Mouse (Mus musculus): ENCODE measurements at regions not wholly inside any gene's neighbourhood (a gene's known extent, or its start where the extent isn't known, plus 50 kb on each side); places are given as distances from the start of the nearest gene placed in this dataset.
A peak's percentile ranks its signal among the peaks of the same experiment; 100 is the strongest.

DNA sequence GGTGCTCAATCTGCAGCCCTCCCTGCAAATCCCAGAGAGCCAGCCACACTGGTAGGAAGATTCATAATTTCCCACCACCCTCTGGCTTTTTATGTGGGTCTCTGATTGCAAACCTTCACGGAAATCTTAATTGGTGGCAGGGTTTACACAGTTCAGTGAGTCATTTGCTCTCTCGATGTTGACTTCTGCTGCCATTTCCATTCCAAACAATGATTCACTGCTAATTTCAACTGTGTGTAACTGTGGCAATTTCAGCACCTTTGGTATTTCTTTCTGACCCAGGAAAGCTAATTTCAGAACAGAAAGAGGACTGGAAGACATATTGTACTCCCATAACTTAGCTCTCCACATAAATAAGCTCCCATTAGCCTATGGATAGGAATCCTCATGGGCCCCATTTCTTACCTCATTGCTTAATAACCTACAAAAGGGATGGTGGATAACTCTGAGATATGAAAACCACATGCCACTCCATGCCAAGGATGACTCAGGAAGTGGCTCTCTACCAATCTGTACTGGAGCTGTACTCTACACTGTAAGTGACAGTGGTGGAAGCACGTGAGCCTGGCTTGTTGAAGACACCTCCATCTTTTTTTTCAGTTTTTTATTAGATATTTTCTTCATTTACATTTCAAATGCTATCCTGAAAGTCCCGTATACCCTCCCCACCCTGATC is 536.0 kb downstream of the Tox3 start:
- no peak for DNase-seq (ENCODE audit: low spot score in 2 of 2)
- intact Hi-C loops (cut with DNase I), result no loop called here

DNA sequence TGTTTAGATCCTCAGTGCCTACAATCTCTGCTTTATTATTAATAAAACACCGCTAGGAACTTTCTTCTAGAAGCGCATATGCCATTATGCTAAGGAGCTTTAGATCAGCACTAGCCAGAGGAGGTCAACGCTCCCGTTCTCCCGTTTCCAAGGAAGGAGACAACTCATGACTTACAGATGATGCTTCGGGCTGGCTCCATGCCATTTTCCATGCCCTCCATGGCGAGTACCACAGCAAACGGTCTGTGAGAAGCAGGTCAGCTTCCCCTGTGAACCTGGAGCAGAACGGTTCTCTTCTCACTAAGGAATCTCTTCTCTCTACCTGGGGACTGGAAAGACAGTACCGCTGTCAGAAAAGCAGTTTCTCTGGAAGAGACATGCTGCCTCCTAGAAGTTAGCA is 559.8 kb downstream of the Tox3 start:
- intact Hi-C loops (cut with DNase I), result loop anchor here (5.0 kb wide), 2 partner anchors 216 to 751 kb away; no protein-coding TSS in a partner anchor
- no peak for DNase-seq (ENCODE audit: low spot score in 2 of 2)

DNA sequence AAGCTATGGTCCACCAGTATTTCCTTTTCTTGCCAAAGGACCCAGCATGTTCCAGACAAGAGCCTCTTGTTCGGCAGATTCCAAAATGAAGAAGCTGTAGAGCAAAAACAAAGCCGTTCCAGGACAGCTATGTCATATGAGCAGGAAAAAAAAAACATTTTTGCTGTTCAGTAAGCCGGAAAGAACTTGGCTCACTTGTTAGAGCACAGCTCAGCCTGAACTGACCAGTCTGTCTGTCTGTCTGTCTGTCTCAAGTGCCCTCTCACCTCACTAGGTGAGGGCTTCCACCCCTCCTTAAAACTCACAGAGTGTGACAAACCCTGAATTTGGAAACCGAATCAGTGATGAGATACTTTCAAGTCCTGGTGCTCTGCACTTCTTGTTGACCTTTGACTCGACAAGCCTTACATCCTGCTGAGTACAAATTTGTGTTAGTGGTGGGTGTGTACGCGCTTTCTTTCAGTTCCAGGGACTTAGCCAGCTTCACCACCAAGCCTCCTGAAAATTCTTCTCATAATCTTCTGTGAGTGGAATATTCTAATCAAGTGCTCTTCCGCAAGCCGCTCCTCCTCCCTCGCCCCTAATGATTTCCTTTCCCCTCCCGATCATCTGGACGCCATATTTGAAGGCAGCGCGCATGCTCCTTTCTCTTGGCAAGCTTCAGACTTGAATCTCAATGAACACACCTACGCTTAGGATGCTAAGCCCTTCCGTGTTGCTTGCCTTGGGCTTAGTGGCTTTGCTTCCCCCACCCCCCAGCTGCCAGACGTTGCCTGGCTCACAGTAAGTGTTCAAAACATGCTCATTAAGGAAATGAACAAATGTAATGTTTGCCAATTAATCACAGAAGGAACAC is 560.9 kb downstream of the Tox3 start:
- peak; percentile 37 to 64 for DNase-seq (ENCODE audit: low spot score in 2 of 2)
- intact Hi-C loops (cut with DNase I), result loop anchor here (2.0 to 5.0 kb wide), 3 partner anchors 215 to 1032 kb away; no protein-coding TSS in a partner anchor

DNA sequence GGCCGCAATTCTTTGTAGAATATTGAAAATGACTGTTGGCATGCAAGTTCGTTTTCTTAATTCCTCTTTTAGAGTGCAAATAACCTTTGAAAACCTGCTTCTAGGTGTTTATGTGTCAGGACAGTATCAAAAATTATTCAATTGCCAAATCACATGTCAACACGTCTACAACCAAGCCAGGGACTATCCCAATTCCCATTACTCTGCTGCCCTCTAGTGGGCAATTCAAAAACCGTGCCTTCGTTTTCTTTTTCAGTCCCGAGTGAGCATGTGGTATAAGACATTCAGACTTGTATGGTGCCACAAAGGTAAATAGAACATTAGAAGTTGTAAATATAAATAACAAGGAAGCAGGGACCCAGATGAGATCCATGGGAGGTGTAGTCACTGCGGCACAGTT is 563.1 kb downstream of the Tox3 start:
- DNase-seq (ENCODE audit: low spot score in 2 of 2), result peak; percentile 81 to 88
- intact Hi-C loops (cut with DNase I), result loop anchor here (5.0 kb wide), 2 partner anchors 213 to 748 kb away; no protein-coding TSS in a partner anchor

DNA sequence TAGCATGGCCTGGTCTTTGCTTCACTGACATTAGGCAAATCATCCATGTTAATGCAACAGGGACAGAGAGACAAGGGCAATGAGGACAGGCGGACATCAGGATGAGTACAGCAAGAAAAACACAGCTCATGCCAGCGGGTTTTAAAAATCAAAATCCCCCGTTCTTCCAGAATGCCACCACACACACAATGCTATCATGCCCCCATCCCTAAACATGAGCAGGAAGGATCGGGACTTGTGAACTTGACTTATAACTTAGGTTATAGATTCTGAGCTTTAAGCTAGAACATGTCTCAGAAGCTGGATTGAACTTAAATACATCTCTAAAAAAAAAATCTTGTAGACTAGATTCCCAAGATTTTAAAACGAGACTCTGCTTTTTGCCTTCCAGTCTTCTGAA is 564.8 kb downstream of the Tox3 start:
- intact Hi-C loops (cut with DNase I), result no loop called here
- no peak for DNase-seq (ENCODE audit: low spot score in 2 of 2)

DNA sequence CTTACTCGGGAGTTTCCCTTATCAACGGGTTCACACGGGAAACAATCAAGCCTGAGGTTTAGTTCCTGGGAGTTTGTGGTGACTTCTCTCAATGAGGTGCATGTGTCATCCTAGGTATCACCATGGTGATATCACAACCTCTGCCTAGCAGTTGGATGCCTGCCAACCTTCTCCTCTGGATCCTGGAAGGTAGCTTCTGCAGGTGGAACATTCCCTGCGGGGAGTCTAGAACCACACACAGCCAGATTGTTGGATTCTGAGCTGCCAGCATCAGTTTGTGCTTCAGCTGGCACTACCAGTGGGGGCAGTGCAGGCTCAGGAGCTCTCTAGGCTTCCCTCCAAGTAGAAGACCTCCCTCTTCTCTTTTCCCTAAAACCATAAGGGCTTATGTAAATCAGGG is 581.8 kb downstream of the Tox3 start:
- intact Hi-C loops (cut with DNase I), result no loop called here
- DNase-seq (ENCODE audit: low spot score in 2 of 2), result peak in 1 of 2 experiments; percentile 3

DNA sequence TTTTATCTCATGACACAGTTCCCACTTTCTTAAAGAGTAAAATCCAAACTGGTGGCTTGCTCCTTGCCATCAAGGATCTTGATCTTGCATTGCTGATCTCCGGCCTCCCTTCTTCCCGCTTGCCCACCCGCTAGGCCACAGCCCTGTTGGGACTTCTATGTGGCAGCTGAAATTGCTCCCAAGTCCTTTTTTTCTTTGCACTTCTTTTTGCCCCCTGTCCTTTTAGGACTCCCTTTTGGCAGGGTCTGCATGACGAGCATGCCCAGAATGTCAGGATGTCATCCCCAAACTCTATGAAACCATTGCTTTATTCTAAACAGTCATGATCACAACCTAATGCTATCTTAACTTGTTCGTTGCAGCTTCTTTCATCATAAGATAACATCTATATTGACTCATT is 588.6 kb downstream of the Tox3 start:
- intact Hi-C loops (cut with DNase I), result no loop called here
- DNase-seq (ENCODE audit: low spot score in 2 of 2), result no peak

DNA sequence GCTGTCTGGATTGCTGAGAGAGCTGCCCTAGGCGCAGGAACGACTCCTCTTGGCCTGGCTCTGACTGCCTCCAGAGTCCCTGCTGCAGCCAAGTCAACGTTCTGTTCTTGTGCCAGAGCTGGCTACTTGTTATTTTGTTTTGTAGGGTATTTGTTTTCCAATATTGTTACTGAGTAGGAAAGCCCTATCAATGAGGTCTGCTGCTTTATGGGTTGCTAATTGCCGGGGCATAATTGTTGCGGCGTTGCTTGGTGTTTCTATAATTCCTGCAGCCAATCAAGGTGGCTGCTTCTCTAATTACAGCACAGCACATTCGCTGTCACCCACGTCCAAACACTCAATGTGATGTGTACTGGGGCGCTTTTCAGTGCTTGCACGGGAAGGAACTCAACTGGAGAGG is 589.4 kb downstream of the Tox3 start:
- intact Hi-C loops (cut with DNase I), result no loop called here
- DNase-seq (ENCODE audit: low spot score in 2 of 2), result no peak

DNA sequence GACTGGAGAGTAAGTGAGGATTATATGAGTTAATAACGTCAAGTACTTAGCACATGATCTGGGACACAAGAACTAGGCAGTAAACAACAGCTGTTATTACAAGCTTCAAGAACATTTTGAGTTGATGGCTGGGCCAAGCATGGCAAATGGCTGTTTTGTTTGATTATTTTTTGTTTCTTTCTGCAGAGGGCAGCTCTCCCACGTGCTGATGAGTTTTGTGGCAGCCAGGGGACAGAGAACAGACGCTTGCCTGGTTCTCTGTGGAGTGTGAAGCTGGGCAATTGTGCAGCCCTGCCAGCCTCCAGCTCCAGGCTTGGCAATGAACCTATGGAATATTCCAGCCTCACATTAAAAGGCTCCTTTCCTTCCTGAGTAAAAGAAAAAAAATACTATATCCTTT is 592.2 kb downstream of the Tox3 start:
- intact Hi-C loops (cut with DNase I), result no loop called here
- peak; percentile 10 to 14 for DNase-seq (ENCODE audit: low spot score in 2 of 2)

DNA sequence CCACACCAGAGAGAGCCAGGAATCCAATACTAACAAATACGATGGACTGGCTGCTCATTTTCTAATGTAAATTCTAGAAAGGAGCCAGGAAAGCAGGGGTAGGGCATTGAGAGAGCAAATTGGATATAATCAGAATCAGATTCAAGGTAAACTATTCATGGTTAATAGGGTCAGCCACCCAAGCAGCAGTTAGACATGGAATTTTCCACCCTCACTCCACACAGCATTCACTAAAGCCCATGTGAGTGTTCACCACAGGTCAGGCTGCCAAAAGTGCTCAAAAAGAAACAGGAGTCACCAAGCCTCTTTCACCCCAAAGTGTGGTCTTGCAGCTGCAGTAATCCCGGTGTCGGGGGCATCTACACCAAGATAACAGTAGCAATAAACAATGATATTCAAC is 596.9 kb downstream of the Tox3 start:
- no peak for DNase-seq (ENCODE audit: low spot score in 2 of 2)
- intact Hi-C loops (cut with DNase I), result no loop called here

DNA sequence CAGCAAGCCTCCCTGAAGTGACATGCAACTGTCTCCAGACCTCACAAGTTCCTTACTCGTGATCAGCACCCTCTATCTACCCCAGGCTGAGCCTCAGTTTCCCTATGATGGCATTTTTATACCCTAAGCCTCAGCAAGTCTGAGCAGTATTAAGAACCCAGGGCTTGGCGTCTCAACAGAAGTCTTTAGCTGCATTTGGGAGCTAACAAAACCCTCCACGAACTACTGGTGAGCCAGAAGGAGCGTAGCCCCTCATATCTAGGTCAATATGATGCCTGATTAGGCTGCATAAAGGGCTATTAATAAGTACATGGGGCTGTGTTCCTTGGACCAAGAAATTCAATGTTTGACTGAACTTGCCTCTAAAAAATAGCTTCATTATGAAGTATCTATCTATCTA is 600.4 kb downstream of the Tox3 start:
- intact Hi-C loops (cut with DNase I), result no loop called here
- no peak for DNase-seq (ENCODE audit: low spot score in 2 of 2)

DNA sequence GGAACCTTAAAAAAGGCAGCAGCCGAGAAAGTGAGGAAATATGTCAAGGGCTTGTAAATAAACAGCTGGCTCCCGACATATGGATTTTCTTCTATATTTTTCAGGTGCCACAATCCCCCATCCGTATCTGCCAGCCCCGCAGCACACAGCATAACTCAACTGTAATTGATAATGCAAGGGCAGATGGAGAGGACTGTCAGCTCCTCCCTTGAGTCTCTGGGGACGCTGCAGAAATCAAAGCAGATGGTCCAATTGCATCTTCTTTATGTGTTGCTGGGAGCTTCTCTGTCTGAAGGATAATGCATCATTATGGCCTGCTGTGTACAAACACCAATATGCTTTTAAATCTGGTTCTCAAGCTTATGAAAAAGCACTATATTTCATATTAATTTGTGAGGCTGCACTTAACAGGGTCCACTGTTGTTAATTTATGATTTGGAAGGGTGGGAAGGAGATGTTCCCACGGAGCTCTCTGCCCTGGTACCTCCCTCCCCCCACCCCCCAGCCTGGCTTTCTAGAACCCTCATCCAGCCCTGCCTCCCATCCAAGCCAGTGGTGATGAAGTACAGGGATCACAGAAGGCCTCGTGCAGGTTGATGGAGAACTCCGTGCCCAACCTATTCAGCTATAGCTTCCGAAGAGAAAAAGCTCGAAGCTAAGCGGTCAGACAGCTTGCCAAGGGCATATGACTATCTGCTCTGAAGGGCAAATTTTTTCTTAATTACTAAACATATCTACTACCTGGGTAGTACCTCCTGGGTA is 603.7 kb downstream of the Tox3 start:
- DNase-seq (ENCODE audit: low spot score in 2 of 2), result peak in 1 of 2 experiments; percentile 11
- intact Hi-C loops (cut with DNase I), result no loop called here

DNA sequence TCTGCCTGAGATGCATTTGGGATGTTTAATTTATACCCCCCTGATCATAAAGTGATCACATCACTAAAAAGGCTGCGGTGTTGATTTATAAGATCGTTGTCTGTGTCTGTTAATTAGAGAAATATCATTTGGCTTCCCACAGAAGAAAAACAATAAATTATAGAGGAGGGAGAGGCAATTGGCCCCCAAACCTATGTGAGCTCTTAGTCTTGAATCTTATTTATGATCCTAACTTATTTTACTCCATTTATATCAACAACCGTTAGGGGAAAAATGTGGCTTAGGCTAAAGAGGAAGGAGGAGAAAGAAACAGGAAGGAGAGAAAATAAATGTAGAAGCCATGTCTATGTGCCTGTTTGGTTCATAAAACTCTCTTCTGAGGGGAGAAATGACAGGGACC is 609.5 kb downstream of the Tox3 start:
- DNase-seq (ENCODE audit: low spot score in 2 of 2), result no peak
- intact Hi-C loops (cut with DNase I), result no loop called here

DNA sequence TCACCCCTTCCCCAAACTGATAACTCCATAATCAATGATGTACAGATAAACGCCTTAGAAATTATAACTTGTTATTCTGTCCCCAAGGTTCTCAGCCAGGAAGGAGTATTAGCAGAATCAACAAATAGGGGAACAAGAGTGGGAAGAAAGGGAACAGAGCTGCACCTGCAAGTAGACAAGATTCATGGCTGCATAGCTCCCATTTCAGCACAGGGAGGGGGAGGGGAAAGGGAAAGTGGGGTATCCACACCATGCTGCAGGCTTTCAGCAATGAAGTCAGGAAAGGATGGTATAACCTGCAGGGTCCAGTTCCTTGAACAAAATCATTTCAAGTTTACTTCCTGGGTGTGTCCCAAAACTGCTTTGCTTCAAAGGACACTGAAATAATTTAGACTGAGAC is 610.5 kb downstream of the Tox3 start:
- intact Hi-C loops (cut with DNase I), result no loop called here
- DNase-seq (ENCODE audit: low spot score in 2 of 2), result no peak

DNA sequence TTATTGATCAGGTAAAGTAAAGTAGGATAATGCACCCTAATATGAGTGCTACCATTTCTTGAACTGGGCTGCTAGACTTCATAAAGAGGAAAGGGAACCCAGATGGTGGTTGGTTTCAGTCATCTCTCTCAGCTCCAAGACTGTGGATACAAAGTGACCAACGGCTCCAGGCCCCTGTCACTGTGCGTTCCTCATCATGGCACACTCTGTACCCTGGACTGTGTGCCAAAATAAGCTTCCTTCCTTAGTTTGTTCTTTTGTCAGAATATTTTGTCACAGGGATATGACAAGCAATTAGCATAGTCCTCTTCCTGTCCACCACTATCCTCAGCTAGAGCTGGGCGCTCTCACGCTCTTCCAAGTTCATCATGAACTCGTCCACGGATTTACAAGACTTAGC is 620.9 kb downstream of the Tox3 start:
- no peak for DNase-seq (ENCODE audit: low spot score in 2 of 2)
- intact Hi-C loops (cut with DNase I), result no loop called here

DNA sequence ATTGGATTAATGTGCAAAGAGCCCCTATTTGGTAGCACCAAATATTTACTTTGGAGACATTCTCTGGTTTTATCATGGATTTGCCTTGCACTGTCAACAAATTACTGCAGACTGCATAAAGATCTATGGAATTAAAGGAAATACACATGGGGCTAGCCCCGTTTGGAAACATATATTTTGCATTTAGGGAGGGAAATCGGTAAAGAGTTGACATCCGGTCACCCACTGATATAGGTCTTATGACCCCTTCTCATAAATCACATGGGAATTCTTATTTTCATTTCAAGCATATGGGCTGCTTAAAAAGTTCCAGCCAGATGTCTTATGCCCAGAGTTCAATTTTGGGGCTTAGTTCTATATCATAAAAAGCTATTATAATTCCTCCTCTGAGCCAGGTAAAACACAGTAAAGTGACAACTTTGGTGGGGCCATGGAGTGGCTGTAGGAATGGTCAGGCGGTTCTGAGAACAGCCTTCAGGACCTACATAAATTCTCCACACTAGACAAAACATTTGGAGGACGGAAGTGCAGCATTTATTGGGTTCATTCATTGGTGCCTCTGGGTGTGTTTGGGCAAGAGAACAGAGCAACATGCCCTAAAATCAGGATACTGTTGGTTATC is 626.3 kb downstream of the Tox3 start:
- intact Hi-C loops (cut with DNase I), result no loop called here

DNA sequence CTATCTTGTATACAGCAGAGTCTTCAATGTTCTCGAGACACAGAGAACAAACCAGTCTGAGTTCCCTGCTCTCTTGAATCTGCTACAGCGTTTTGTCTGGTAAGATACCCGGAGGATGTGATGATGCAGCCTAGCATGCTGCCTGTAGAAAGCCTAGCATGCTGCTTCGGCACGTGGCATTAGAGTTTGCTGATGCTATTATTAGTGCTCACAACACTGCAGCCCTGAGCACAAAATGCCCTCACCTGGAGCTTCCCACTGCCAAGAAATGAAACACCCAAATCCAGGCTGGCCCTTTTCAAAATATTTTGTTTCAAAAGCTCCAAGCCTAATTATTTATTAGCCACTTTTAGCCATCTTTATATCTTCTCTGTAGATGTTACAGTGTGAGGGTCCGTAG is 634.3 kb downstream of the Tox3 start:
- intact Hi-C loops (cut with DNase I), result no loop called here
- no peak for DNase-seq (ENCODE audit: low spot score in 2 of 2)

More for the DNA sequence above, 626.3 kb downstream of the Tox3 start:
- no peak for DNase-seq (ENCODE audit: low spot score in 2 of 2)

DNA sequence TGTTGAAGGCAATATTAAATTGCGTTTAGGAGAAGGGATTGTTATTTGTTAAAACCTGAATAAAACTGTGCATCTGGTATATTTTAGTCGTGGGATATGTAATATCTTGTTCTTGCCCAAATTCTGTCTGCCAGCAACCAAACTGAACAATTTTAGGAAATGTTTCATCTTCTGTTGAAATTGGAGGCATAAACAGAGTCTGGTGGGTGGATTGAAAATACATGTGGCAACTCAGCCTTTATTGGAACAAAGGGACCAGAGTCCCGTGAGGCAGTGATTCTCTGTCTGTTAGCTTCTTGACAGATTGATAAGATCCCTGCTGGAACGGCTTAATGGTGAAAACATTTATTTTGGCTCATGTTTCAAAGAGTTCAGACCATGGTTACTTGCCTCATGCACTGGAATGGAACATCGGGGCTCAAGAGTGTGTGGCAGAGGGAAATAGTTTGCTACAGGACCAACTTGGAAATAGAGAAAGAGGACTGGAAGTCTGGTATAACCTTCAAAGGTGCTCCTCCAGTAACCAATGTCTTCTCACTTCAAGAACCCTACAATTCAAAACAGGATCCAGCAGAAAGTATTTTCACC is 640.7 kb downstream of the Tox3 start:
- DNase-seq (ENCODE audit: low spot score in 2 of 2), result peak in 1 of 2 experiments; percentile 8
- intact Hi-C loops (cut with DNase I), result no loop called here

DNA sequence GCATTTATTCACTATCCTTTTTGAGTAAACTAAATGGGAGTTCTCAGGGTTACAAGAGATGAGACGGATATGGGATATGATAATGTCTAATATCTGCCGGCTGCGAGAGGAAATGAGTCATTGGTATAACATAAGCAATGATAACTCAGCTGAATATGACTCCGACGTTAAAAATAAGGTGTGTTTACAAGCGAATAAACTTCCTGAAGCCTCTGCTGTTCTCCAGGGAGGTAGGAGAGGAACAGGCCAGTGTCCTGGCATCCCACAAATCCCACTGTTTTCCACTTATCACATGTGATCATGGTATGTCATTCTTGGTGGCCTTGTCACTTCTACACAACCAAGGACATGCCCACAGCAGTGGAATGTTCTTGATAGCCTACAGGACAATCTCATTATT is 641.7 kb upstream of the Sall1 start:
- intact Hi-C loops (cut with DNase I), result no loop called here
- DNase-seq (ENCODE audit: low spot score in 2 of 2), result no peak

DNA sequence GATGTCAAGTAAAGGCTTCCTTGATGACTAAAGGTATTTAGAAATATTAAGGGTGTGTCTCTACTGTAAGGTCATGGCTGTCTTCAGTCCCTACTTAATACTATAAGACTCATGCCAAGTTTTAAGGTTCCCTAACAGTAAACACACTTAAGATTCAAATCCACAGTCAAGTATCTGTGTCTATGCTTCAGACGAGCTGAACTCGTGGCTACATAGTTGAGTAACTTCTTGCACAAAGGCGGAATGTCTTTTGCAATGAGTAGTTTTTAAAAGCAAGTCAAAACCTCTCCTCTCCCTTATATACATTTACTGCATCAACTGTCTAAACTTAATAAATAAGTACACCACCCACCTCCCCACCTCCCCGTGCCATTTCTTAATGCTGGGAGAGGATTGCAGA is 637.0 kb upstream of the Sall1 start:
- no peak for DNase-seq (ENCODE audit: low spot score in 2 of 2)
- intact Hi-C loops (cut with DNase I), result no loop called here
